Mouse (Mus musculus): Measurements from ENCODE around the gene Zmiz1.
A peak's percentile ranks its signal among the peaks of the same experiment; 100 is the strongest.

Gene Zmiz1

DNA sequence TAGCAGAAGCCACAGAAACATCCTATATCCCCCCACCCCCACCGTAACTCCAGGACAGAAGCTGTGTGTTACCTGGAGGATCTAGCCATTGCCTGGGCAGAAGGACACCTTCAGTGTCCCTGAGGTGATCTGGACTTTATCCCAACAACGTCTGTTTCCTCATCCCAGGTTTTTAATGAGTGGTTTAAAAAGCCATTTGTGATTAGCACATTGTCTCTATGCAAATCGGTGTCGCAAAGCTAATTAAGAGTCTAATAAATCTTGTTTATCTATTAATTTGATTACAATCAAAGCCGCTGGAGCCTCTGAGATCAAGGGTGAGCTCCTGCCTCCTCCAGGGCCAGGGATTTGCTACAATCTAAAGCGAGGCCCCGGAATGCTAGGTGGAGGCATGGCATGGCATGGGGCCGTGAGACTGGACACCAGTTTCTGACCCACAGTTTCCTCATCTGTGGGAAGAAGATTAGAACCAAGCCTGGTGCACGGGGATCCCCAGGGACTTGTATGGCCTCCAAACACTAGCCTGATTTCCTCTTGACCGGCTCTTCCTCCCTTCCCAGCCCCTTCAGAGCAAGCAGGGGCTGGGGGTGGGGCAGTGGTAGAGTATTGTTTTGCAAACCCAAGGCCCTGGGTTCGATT is 180.3 kb downstream of the Zmiz1 start:
- no peak for DNase-seq (ENCODE audit: low spot score)

GRCm38 (mm10) chr14:25639979-25640378 is 181.0 kb downstream of the Zmiz1 start:
- DNase-seq (ENCODE audit: low spot score) = no peak

DNA sequence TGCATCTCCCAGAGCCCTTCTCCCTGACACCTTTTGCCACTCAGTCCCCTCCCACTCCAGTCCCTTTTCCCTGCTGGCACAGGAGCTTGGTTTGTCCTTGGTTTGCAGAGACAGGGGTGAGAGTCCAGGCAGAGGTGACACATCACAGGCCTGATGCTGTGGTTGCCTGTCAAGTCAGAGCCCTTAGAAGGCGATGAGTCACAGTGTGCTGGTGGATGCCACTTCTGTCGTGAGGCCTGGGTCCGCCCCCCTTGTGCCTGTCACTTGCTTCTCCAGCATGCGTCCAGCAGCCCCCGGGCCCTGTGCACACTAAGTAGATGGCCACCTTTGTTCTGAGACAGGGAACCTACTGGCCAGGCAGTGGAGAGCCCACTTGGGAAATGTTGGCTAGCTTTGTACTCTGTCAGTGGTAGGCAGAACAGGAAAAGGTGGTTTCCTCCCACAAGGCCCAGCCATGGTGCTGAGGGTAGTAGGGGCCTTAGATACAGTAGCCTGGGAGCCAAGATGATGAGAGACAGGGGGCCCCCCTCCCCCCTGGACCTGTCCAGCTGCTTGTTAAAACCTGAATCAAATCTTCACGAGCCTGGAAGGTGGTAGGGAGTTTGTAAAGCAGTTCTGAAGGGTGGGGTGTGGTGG is 181.6 kb downstream of the Zmiz1 start:
- no peak for DNase-seq (ENCODE audit: low spot score)

- DNase-seq (ENCODE audit: low spot score) = no peak
Observed at GRCm38 (mm10) chr14:25641067-25641466, 182.1 kb downstream of the Zmiz1 start.

- DNase-seq (ENCODE audit: low spot score) = no peak
Observed at GRCm38 (mm10) chr14:25645717-25646116, 186.7 kb downstream of the Zmiz1 start.

DNA sequence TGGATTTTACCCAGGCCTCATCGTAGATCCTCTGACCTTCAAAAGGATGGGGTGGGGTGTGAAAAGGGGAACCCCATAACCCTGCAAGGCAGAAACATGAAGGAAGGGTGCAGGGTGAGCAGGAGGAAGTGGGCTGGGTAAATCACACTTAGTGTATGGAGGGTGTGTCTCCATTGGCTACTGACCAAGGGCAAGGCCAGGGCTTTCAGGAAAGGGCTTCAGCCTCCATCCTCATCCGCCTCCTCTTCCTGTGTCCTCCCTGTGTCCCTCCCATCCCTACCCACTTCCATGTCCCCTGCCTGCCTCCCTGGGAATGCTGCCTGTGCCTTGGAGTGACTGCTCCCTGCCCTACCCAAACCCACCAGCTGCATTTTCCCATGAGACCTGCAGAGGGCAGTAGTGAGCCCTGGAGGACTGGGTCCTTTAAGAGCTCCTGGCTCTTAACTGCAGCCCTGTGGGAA is 187.2 kb downstream of the Zmiz1 start:
- DNase-seq (ENCODE audit: low spot score) = peak; percentile 73

DNA sequence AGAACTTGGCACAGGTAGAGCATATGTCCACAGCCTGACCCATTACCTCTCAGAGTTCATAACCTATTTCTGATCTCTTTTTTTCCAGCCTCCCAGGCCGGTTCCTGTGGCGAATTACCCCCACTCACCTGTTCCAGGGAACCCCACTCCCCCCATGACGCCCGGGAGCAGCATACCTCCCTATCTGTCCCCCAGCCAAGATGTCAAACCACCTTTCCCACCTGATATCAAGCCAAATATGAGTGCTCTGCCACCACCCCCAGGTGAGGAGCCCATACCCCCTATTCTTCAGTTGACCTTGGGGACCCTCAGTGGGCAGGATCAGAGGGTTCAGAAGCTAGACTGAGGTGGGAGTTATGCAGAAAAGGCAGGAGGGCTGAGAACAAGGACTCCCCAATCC is 192.1 kb downstream of the Zmiz1 start:
- no peak for DNase-seq (ENCODE audit: low spot score)

DNA sequence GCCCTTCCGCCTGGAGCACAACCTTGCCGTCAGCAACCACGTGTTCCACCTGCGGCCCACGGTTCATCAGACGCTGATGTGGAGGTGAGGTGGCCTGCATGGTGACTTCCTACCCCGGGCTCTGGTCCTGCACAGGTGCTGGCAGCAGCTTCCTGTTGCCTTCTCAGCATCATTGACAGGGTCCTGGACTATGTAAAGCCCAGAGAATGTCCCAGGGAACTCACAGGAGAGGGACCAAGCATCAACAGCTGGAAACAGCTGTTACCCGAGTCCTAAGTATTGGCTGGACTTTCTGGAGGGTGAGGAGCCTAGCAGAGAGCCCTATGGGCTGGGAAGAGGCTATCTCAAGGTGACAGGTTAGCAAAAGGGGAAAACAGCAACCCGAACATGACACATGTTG is 192.9 kb downstream of the Zmiz1 start:
- DNase-seq (ENCODE audit: low spot score) = no peak

DNA sequence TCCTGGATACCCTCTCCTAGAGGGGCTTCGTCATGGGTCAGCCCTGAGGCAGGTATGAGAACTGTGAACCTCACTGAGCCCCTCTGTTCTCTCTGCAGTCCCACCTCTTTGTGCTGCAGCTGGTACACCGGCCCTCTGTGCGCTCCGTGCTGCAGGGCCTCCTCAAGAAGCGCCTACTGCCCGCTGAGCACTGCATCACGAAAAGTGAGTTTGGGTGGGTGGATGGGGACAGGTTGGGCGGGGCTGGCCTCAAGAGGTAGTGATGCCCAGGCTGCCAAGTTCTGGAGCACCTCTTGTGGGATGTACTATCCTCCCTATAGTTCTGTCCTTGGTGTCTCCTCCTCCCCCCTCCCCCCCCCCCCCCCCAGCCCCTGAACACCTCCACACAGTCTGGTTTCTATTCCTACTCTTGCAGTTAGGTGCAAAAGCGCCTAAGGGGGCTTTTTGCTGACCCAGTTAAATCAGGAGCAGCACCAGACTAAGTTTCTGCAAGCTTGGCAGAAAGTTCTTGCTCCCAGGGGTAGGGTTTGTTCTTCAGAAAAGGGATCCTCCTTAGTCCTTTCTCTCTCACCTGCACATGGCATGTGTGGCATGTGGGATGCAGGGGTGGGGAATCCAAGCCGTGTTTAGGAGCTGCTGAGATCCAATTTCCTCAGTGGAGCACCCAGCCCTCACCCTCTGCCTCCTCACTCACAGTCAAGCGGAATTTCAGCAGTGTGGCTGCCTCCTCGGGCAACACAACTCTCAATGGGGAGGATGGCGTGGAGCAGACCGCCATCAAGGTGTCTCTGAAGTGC is 195.6 kb downstream of the Zmiz1 start:
- no peak for DNase-seq (ENCODE audit: low spot score)

GRCm38 (mm10) chr14:25660661-25661060 is 201.7 kb downstream of the Zmiz1 start:
- DNase-seq (ENCODE audit: low spot score) = no peak

DNA sequence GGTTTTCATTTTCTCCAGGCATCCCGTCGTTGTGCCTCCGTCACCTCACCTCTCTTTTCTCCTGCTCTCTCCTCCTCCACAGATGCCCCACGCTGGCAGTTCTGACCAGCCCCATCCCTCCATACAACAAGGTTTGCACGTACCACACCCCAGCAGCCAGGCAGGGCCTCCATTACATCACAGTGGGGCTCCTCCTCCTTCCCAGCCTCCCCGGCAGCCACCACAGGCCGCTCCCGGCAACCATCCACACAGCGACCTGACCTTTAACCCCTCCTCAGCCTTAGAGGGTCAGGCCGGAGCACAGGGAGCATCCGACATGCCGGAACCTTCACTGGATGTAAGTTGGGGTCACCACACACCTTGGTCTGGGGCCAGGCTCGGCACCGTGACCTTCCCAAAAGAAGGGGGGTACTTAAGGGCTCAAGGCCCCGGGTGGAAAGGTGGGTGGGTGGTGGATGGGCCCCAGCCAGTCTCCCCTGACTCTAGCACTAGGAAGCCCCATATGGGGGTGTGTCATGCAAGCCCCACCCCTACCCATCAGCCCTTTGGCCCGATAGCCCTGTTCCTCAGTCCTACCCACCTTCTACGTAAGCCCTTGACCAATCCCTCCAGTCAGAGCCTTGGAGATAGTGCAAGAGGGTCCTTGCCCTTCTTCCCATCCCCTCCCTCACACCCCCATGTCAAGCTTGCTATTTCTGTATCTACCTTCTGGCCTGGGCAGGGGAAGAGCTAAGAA is 202.4 kb downstream of the Zmiz1 start:
- DNase-seq (ENCODE audit: low spot score) = no peak

GRCm38 (mm10) chr14:25663649-25664309 is 204.8 kb downstream of the Zmiz1 start:
- DNase-seq (ENCODE audit: low spot score) = no peak

- no peak for DNase-seq (ENCODE audit: low spot score)
Observed at GRCm38 (mm10) chr14:25664310-25664695, 205.3 kb downstream of the Zmiz1 start.

DNA sequence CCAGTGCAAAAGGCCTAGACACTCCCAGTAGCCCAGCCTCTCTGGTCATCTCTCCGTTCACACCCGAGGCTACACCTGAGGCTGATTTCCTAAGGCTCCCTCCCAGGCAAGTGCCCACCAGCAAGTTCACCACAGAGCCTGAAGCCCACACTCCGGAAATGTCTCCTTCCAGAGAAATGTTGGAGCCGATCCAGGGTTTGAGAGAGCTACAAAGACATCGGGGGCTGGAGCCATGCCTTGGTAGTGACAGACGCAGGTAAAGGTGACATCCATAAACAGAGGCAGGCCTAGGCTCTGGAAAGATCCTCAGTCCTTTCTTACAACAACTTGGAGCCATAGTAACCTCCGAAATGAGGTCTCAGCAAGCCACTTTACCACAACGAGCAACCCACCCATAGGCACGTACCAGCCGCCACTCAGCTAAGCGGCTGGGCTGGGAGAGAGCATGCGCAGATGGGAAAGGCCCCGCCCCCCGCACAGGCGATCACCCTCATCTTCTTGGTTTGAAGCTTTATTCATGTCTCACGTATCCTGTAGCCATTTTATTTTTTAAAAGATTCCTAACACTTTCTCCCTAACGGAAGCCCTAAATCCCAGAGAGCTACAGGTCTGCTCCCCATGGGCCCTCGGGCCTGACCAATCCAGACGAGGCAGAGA is 206.5 kb downstream of the Zmiz1 start:
- peak; percentile 43 for DNase-seq (ENCODE audit: low spot score)

GRCm38 (mm10) chr14:25666668-25667376 is 207.8 kb downstream of the Zmiz1 start:
- no peak for DNase-seq (ENCODE audit: low spot score)

DNA sequence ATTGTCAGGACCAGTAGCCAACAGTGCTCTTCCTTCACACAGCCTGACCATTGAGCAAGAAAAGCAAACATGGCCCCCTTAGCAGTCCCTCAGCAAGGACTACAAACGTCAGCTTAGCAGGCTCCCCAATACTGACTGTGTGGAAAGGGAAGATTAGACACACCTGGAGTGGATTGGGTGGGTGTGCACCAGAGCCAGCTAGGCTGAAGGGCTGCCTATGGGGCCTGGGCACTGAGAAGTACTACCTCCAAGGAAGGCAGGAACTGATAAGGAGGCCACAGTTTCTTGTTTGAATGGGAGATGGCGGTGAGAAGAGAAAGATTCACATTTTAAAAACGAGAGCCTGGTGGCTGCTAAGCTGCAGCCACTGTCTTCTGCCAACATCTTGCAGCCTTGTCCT is 208.6 kb downstream of the Zmiz1 start:
- no peak for DNase-seq (ENCODE audit: low spot score)

- no peak for DNase-seq (ENCODE audit: low spot score)
Observed at GRCm38 (mm10) chr14:25679625-25680024, 220.6 kb downstream of the Zmiz1 start.

DNA sequence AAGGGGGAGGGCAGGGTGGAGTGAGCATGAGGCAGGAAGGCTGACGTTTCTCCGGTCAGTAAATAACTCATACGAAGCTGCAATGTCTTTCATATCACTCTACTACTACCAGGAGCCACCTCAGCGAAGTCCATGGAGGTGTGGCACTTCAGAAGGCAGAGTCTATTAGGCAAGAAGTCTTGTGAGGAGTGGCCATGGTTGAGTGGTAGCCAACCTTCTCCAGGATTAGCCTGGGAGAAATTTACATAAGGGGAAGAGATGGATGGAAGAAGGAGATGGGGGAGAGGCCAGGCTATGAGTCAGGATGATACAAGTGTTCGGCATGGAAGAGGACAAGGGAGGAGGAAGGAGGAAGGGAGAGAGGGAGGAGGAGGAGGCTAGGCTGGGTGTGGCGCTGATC is 223.0 kb downstream of the Zmiz1 start:
- no peak for DNase-seq (ENCODE audit: low spot score)

DNA sequence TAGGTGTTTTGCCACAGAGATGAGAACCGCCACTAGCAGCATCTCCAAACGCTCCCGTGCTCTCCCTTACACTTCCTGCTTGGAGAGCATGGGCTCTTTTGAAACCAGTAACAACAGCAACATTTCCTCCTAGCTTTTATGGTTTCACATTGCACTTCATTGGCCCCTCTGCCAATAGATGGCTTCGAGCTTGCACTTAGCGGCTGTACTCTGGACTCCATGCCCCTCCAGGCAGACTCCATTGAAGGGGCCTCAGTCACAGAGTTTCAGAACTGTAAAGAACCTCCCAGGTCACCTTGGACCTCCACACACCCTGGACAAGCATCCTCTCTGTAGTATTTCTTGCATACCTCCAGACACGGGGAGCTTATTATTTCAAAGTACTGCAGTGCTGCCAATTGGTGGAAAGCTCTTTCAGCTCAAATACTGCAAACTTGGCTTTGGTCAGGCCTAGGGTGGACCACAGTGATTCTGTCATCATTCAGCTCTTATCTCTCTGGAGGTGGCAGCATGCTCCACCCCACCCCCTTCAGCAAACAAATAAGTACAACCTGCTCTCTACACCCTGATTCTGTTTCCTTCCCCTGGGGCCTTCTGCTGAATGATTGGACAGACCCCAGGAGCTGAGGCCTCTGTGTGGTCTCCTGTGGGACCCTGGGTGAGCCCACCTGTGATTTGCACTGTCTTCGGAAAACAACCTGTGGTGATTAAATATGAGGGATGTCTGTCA is 227.4 kb downstream of the Zmiz1 start:
- DNase-seq (ENCODE audit: low spot score) = no peak

Measured in layer of hippocampus, adult 11-12 months (tissue).